Comparison of ENCODE assay signal across 10 mouse cellular contexts in genomic region chr2:72493039-72493438, GRCm38 (mm10). TPM values are rescaled to one million over a fixed set of nuclear protein-coding genes. Genes with fewer than 3 reads are reported as not detected.
DNase-seq lines count a peak whose midpoint lies in the region; ATAC-seq and TF ChIP-seq lines count a peak whose summit lies in the region.
"Had no signal": no experiment of that assay in that cellular context is flagged by ENCODE, and none has a peak within 500 bp of the region (broad histone marks: within the 10 kb centered on the region; RNA-seq: fewer than 3 reads in every experiment).

No protein-coding gene starts in this region.

- H3K4me3 ChIP-seq in kidney, embryonic 16.5 days (ENCODE audit: low read length), result no peak overlapping the region
- H3K4me3 ChIP-seq in cortical plate, adult 2 months (ENCODE audit: insufficient read depth, low read length), result peak overlapping the region; percentile 47; the same call in 1 of the 2 replicates

- no peaks in the 10 kb centered on the region for H3K36me3 ChIP-seq in kidney, embryonic 16.5 days (ENCODE audit: insufficient read depth, low read length)

- 0 out of 2 replicates have a peak, but pooled peaks cover 3% of the 10 kb centered on the region for H3K9me3 ChIP-seq in kidney, embryonic 16.5 days (ENCODE audit: low read length)

- 0 out of 2 replicates have a peak, but pooled peaks cover 8% of the 10 kb centered on the region for H3K27me3 ChIP-seq in kidney, embryonic 16.5 days (ENCODE audit: insufficient read depth, low read length)
- H3K27me3 ChIP-seq: Patski had no signal

- 42% methylated on average over 14 of the region's 14 CpGs for WGBS in kidney, embryonic 16.5 days

- no peak for DNase-seq in kidney, adult 9 months
- peak; percentile 27 for DNase-seq in ES-CJ7 (ENCODE audit: low read depth, low spot score)
- DNase-seq in lung, postnatal 14 days, result peak; percentile 14
- DNase-seq in spleen, adult 18-20 months, result no peak
- DNase-seq in T-cell, adult 2 months (ENCODE audit: low spot score), result no peak
- DNase-seq: kidney, adult 18-20 months; retina, postnatal 1 day had no signal

- H3K4me2 ChIP-seq in kidney, embryonic 16.5 days (replicated peaks; ENCODE audit: low read depth, low read length), result peak overlapping the region; percentile 37; the same call in 1 of the 2 replicates

- no peak overlapping the region for H3K27ac ChIP-seq in kidney, embryonic 16.5 days (ENCODE audit: low read length)
- H3K27ac ChIP-seq in cortical plate, adult 2 months (ENCODE audit: insufficient read depth, low read length), result no peak overlapping the region

- 0 out of 2 replicates have a peak, but pooled peaks cover 4% of the 10 kb centered on the region for H3K4me1 ChIP-seq in kidney, embryonic 16.5 days (ENCODE audit: insufficient read depth, low read length)
- H3K4me1 ChIP-seq in cortical plate, adult 2 months (ENCODE audit: control insufficient read depth, insufficient read depth, low read length), result no peaks in the 10 kb centered on the region

- no peak for TF ChIP-seq CTCF in cortical plate, adult 2 months (IDR thresholded peaks at IDR 0.05; ENCODE audit: extremely low read depth, insufficient read depth, low read length)

- H3K9ac ChIP-seq in kidney, embryonic 16.5 days (replicated peaks; ENCODE audit: low read length), result no peak overlapping the region

- no peak for TF ChIP-seq POLR2A in cortical plate, adult 2 months (IDR thresholded peaks at IDR 0.05; ENCODE audit: extremely low read depth, insufficient read depth, low read length)

- ATAC-seq in kidney, embryonic 16.5 days (ENCODE audit: low FRiP score, low TSS enrichment), result no peak
- ATAC-seq: Patski had no signal

RNA-seq across cellular contexts. Expression of gene Cdca7, which starts 17.1 kb away (rescaled TPM):
- polyA plus RNA-seq in kidney, embryonic 16.5 days (2015; fragmentation: Nextera tagmentation; extraction: Ambion mirVana), result 159 and 165 TPM in 2 replicates
- 5.9 and 6.1 TPM in 2 replicates for polyA plus RNA-seq in cortical plate, adult 2 months (2012; rRNA removed)

Comparison
In these comparisons a context has a peak if more than half of its experiments do, and no peak if none do; other contexts are left out.
1. DNase-seq: peak in ES-CJ7 (single experiment) and lung, postnatal 14 days (single experiment); none in kidney, adult 9 months (single experiment), spleen, adult 18-20 months (0 of 2) and T-cell, adult 2 months (single experiment).
2. RNA of gene Cdca7, which starts 17.1 kb away (polyA plus RNA-seq): 159 to 165 TPM in kidney, embryonic 16.5 days; 5.9 to 6.1 TPM in cortical plate, adult 2 months; every median in the first group is over 10 times any median in the second.